Mouse (Mus musculus): ENCODE measurements around the gene Hes6. TPM values are rescaled to one million over a fixed set of nuclear protein-coding genes. Genes with fewer than 3 reads are reported as not detected.
A peak's percentile ranks its signal among the peaks of the same experiment; 100 is the strongest.

Gene Hes6
- polyA plus RNA-seq, 1 experiment from 2014 or later: 136 TPM

- Histone ChIP-seq H3K9me3 (no peaks in the 10 kb centered on the region), H3K27ac (replicated peaks) (no peak overlapping the region), H3K4me3 (no peak overlapping the region), H3K27me3 (replicated peaks; ENCODE audit: low read depth, poor library complexity, severe bottlenecking) (no peaks in the 10 kb centered on the region), H3K36me3 (replicated peaks) (no peaks in the 10 kb centered on the region), H3K4me1 (peaks cover 4% of the 10 kb centered on the region)
- no peak for DNase-seq (ENCODE audit: low spot score)
- WGBS: 87% methylated on average over 6 of the region's 6 CpGs
Observed at GRCm38 (mm10) chr1:91436380-91437082, 22.7 kb upstream of the Hes6 start.

- no peaks in the 10 kb centered on the region for H3K27me3 ChIP-seq (replicated peaks; ENCODE audit: low read depth, poor library complexity, severe bottlenecking)
- no peak overlapping the region for H3K27ac ChIP-seq (replicated peaks)
- 86% methylated on average over 13 of the region's 13 CpGs for whole genome bisulfite sequencing
Observed at GRCm38 (mm10) chr1:91435606-91436130, 21.8 kb upstream of the Hes6 start.

GRCm38 (mm10) chr1:91434905-91435304 is 21.1 kb upstream of the Hes6 start:
- Histone ChIP-seq H3K27ac (replicated peaks) (no peak overlapping the region), H3K4me3 (no peak overlapping the region), H3K4me1 (peaks cover 4% of the 10 kb centered on the region), H3K27me3 (replicated peaks; ENCODE audit: low read depth, poor library complexity, severe bottlenecking) (no peaks in the 10 kb centered on the region), H3K36me3 (replicated peaks) (no peaks in the 10 kb centered on the region), H3K9me3 (no peaks in the 10 kb centered on the region)
- DNase-seq (ENCODE audit: low spot score): no peak
- 93% methylated on average over 8 of the region's 8 CpGs for WGBS

More at GRCm38 (mm10) chr1:91435606-91436130, 21.8 kb upstream of the Hes6 start:
- Histone ChIP-seq H3K4me3 (no peak overlapping the region), H3K9me3 (no peaks in the 10 kb centered on the region), H3K4me1 (peaks cover 4% of the 10 kb centered on the region), H3K36me3 (replicated peaks) (no peaks in the 10 kb centered on the region)
- DNase-seq (ENCODE audit: low spot score): no peak

GRCm38 (mm10) chr1:91430761-91431160 is 16.9 kb upstream of the Hes6 start:
- Histone ChIP-seq H3K27ac (replicated peaks) (no peak overlapping the region), H3K36me3 (replicated peaks) (no peaks in the 10 kb centered on the region), H3K4me3 (no peak overlapping the region), H3K27me3 (replicated peaks; ENCODE audit: low read depth, poor library complexity, severe bottlenecking) (no peaks in the 10 kb centered on the region), H3K4me1 (no peaks in the 10 kb centered on the region), H3K9me3 (no peaks in the 10 kb centered on the region)
- DNase-seq (ENCODE audit: low spot score): no peak
- 81% methylated on average over 7 of the region's 7 CpGs for WGBS

- no peak for DNase-seq (ENCODE audit: low spot score)
- Histone ChIP-seq H3K27me3 (replicated peaks; ENCODE audit: low read depth, poor library complexity, severe bottlenecking) (no peaks in the 10 kb centered on the region), H3K4me3 (no peak overlapping the region), H3K36me3 (replicated peaks) (no peaks in the 10 kb centered on the region), H3K4me1 (no peaks in the 10 kb centered on the region), H3K27ac (replicated peaks) (no peak overlapping the region), H3K9me3 (no peaks in the 10 kb centered on the region)
- 86% methylated on average over 10 of the region's 10 CpGs for WGBS
Observed at GRCm38 (mm10) chr1:91429212-91429611, 15.4 kb upstream of the Hes6 start.

GRCm38 (mm10) chr1:91428614-91429013 is 14.8 kb upstream of the Hes6 start:
- 50% methylated on average over 4 of the region's 4 CpGs for WGBS
- no peaks in the 10 kb centered on the region for H3K27me3 ChIP-seq (replicated peaks; ENCODE audit: low read depth, poor library complexity, severe bottlenecking)
- no peak overlapping the region for H3K27ac ChIP-seq (replicated peaks)
- no peaks in the 10 kb centered on the region for H3K9me3 ChIP-seq
- H3K4me3 ChIP-seq: no peak overlapping the region
- H3K36me3 ChIP-seq (replicated peaks): no peaks in the 10 kb centered on the region
- peaks cover 6% of the 10 kb centered on the region for H3K4me1 ChIP-seq
- DNase-seq (ENCODE audit: low spot score): peak; percentile 81

GRCm38 (mm10) chr1:91426397-91426796 is 12.6 kb upstream of the Hes6 start:
- no peaks in the 10 kb centered on the region for H3K27me3 ChIP-seq (replicated peaks; ENCODE audit: low read depth, poor library complexity, severe bottlenecking)
- DNase-seq (ENCODE audit: low spot score): no peak
- WGBS: 80% methylated on average over 9 of the region's 9 CpGs
- peaks cover 9% of the 10 kb centered on the region for H3K4me1 ChIP-seq
- H3K9me3 ChIP-seq: no peaks in the 10 kb centered on the region
- no peaks in the 10 kb centered on the region for H3K36me3 ChIP-seq (replicated peaks)
- no peak overlapping the region for H3K27ac ChIP-seq (replicated peaks)
- no peak overlapping the region for H3K4me3 ChIP-seq

- H3K4me1 ChIP-seq: peaks cover 17% of the 10 kb centered on the region
- H3K4me3 ChIP-seq: no peak overlapping the region
- no peaks in the 10 kb centered on the region for H3K9me3 ChIP-seq
- H3K27me3 ChIP-seq (replicated peaks; ENCODE audit: low read depth, poor library complexity, severe bottlenecking): no peaks in the 10 kb centered on the region
- WGBS: 95% methylated on average over 8 of the region's 8 CpGs
- DNase-seq (ENCODE audit: low spot score): no peak
- H3K27ac ChIP-seq (replicated peaks): no peak overlapping the region
- H3K36me3 ChIP-seq (replicated peaks): no peaks in the 10 kb centered on the region
Observed at GRCm38 (mm10) chr1:91420601-91421065, 6.8 kb upstream of the Hes6 start.

- no peaks in the 10 kb centered on the region for H3K36me3 ChIP-seq (replicated peaks)
Observed at GRCm38 (mm10) chr1:91419862-91420600, 6.2 kb upstream of the Hes6 start.

GRCm38 (mm10) chr1:91417991-91418390 is 4.2 kb upstream of the Hes6 start:
- Histone ChIP-seq H3K27ac (replicated peaks) (no peak overlapping the region), H3K36me3 (replicated peaks) (no peaks in the 10 kb centered on the region), H3K4me3 (no peak overlapping the region), H3K4me1 (peaks cover 33% of the 10 kb centered on the region), H3K9me3 (no peaks in the 10 kb centered on the region), H3K27me3 (replicated peaks; ENCODE audit: low read depth, poor library complexity, severe bottlenecking) (peaks cover 9% of the 10 kb centered on the region; the same call in 1 of the 2 replicates)
- no peak for DNase-seq (ENCODE audit: low spot score)
- 85% methylated on average over 1 of the region's 1 CpGs for WGBS

More at GRCm38 (mm10) chr1:91419862-91420600, 6.2 kb upstream of the Hes6 start:
- H3K4me1 ChIP-seq: peaks cover 21% of the 10 kb centered on the region
- no peak overlapping the region; the same call in 1 of the 2 replicates for H3K27ac ChIP-seq (replicated peaks)
- peaks cover 4% of the 10 kb centered on the region; the same call in 1 of the 2 replicates for H3K27me3 ChIP-seq (replicated peaks; ENCODE audit: low read depth, poor library complexity, severe bottlenecking)
- no peaks in the 10 kb centered on the region for H3K9me3 ChIP-seq
- H3K4me3 ChIP-seq: no peak overlapping the region
- 69% methylated on average over 10 of the region's 10 CpGs for WGBS
- no peak for DNase-seq (ENCODE audit: low spot score)

GRCm38 (mm10) chr1:91415311-91415710 is 1.5 kb upstream of the Hes6 start:
- Histone ChIP-seq H3K36me3 (replicated peaks) (peaks cover 16% of the 10 kb centered on the region), H3K27ac (replicated peaks) (peak overlapping the region; percentile 94), H3K4me1 (peaks cover 51% of the 10 kb centered on the region), H3K27me3 (replicated peaks; ENCODE audit: low read depth, poor library complexity, severe bottlenecking) (peaks cover 23% of the 10 kb centered on the region), H3K4me3 (no peak overlapping the region), H3K9me3 (no peaks in the 10 kb centered on the region)
- DNase-seq (ENCODE audit: low spot score): no peak
- 79% methylated on average over 5 of the region's 5 CpGs for WGBS

- Histone ChIP-seq H3K9me3 (no peaks in the 10 kb centered on the region), H3K36me3 (replicated peaks) (peaks cover 18% of the 10 kb centered on the region), H3K4me3 (peak overlapping the region; percentile 85), H3K27me3 (replicated peaks; ENCODE audit: low read depth, poor library complexity, severe bottlenecking) (peaks cover 23% of the 10 kb centered on the region), H3K4me1 (peaks cover 50% of the 10 kb centered on the region), H3K27ac (replicated peaks) (peak overlapping the region; percentile 94)
- no peak for DNase-seq (ENCODE audit: low spot score)
- 54% methylated on average over 4 of the region's 4 CpGs for WGBS
Observed at GRCm38 (mm10) chr1:91414903-91415302, 1.1 kb upstream of the Hes6 start.

All from embryonic facial prominence, embryonic 10.5 days (tissue).